Mouse (Mus musculus) limb, embryonic 11.5 days (tissue): Measurements from ENCODE around the gene Prkar1a. TPM values are rescaled to one million over a fixed set of nuclear protein-coding genes. Genes with fewer than 3 reads are reported as not detected.

Experiments used
- ATAC-seq: fragments of 200-750 bp; cut with Nextera tagmentation; 2 replicates; pipeline ENCODE4 v1.8.0; 2017; ENCODE audit warnings: low read depth; ENCODE audit not compliant: insufficient number of reproducible peaks, low FRiP score, low TSS enrichment
- DNase-seq: peaks from one replicate; pipeline ENCODE4 v3.0.0-alpha.2; 2015; ENCODE audit warnings: low spot score
- H3K27ac ChIP-seq: fragments of 300-500 bp; sonication (generic); replicated peaks from 2 replicates; pipeline ENCODE4 v1.5.1; 2014; ENCODE audit warnings: low read depth, mild to moderate bottlenecking, low read length
- H3K27me3 ChIP-seq: fragments of 300-500 bp; sonication (generic); 2 replicates; pipeline ENCODE4 v1.6.1; 2014; ENCODE audit warnings: mild to moderate bottlenecking, low read length, mixed read lengths; ENCODE audit not compliant: control insufficient read depth, insufficient read depth
- H3K36me3 ChIP-seq: fragments of 300-500 bp; sonication (generic); 2 replicates; pipeline ENCODE4 v1.6.1; 2014; ENCODE audit warnings: mild to moderate bottlenecking, low read length, moderate library complexity, mixed read lengths; ENCODE audit not compliant: control insufficient read depth, insufficient read depth
- H3K4me1 ChIP-seq: fragments of 300-500 bp; sonication (generic); 2 replicates; pipeline ENCODE4 v1.6.1; 2014; ENCODE audit warnings: low read length, mixed read lengths; ENCODE audit not compliant: control insufficient read depth, insufficient read depth
- H3K4me2 ChIP-seq: fragments of 300-500 bp; sonication (generic); 2 replicates; pipeline ENCODE4 v1.6.1; 2014; ENCODE audit warnings: low read depth, mild to moderate bottlenecking, moderate library complexity; ENCODE audit not compliant: severe bottlenecking
- H3K4me3 ChIP-seq: fragments of 300-500 bp; sonication (generic); 2 replicates; pipeline ENCODE4 v1.5.1; 2014; ENCODE audit warnings: low read depth, low read length
- H3K9ac ChIP-seq: fragments of 300-500 bp; sonication (generic); 2 replicates; pipeline ENCODE4 v1.6.1; 2014; ENCODE audit warnings: mild to moderate bottlenecking, low read length
- H3K9me3 ChIP-seq: fragments of 300-500 bp; sonication (generic); 2 replicates; pipeline ENCODE4 v1.6.1; 2016; ENCODE audit warnings: low read length; ENCODE audit not compliant: control insufficient read depth
- WGBS: fragments of 180-500 bp; shearing (Covaris S2); extraction: QIAGEN DNeasy Blood & Tissue Kit; methylation state at CpG from one replicate; pipeline ENCODE4 v1.1.7; 2014; 5-methylcytosine and 5-hydroxymethylcytosine counted together
- polyA plus RNA-seq: library from polyadenylated mRNA; unstranded; fragments of >200 nt; fragmentation: Nextera tagmentation; extraction: Ambion mirVana; gene quantifications from 2 replicates; pipeline ENCODE4 v1.2.1, GENCODE M21; 2014

Prkar1a gene
- polyA plus RNA-seq, 1 experiment from 2014 or later: 384 TPM

GRCm38 (mm10) chr11:109702031-109702815 is 53.0 kb downstream of the Prkar1a start:
- Histone ChIP-seq H3K9me3 (no peaks in the 10 kb centered on the region), H3K9ac (no peak overlapping the region), H3K4me2 (no peak overlapping the region), H3K4me3 (no peak overlapping the region), H3K27ac (no peak overlapping the region), H3K36me3 (no peaks in the 10 kb centered on the region), H3K4me1 (no peaks in the 10 kb centered on the region), H3K27me3 (no peaks in the 10 kb centered on the region)
- WGBS: 69% methylated on average over 10 of the region's 10 CpGs
- DNase-seq: no peak
- ATAC-seq: no peak

DNA sequence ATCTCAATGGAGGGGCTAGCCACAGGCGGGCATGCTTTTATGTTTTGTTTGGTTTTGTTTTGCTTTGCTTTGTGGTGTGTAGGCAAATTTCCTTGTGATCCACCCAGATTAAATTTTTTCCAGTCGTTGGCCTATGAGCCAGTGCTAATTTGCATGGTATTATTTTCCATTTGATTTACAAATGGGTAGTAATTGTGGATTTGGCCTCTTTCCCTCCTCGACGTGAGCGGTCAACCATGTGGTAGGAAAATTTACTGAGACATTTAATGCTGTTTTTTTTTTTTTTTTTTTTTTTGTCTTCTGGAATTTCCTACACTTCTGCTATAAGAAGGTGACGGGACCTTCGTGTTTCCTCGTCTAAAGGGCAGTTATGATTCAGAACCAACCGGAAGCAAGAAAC is 54.6 kb downstream of the Prkar1a start:
- H3K27me3 ChIP-seq: no peaks in the 10 kb centered on the region
- no peaks in the 10 kb centered on the region for H3K36me3 ChIP-seq
- no peaks in the 10 kb centered on the region for H3K9me3 ChIP-seq
- H3K4me1 ChIP-seq: no peaks in the 10 kb centered on the region
- H3K4me3 ChIP-seq: no peak overlapping the region
- WGBS: 86% methylated on average over 9 of the region's 9 CpGs
- H3K4me2 ChIP-seq: no peak overlapping the region
- no peak overlapping the region for H3K27ac ChIP-seq
- ATAC-seq (no peak), DNase-seq (no peak)
- no peak overlapping the region for H3K9ac ChIP-seq

GRCm38 (mm10) chr11:109704311-109705205 is 55.4 kb downstream of the Prkar1a start:
- WGBS: 93% methylated on average over 22 of the region's 22 CpGs
- Histone ChIP-seq H3K27ac (no peak overlapping the region), H3K4me2 (no peak overlapping the region)

GRCm38 (mm10) chr11:109705336-109706054 is 56.3 kb downstream of the Prkar1a start:
- DNase-seq (no peak), ATAC-seq (no peak)
- no peaks in the 10 kb centered on the region for H3K36me3 ChIP-seq
- no peaks in the 10 kb centered on the region for H3K9me3 ChIP-seq
- H3K4me1 ChIP-seq: no peaks in the 10 kb centered on the region
- no peak overlapping the region for H3K9ac ChIP-seq
- H3K27ac ChIP-seq: no peak overlapping the region
- 91% methylated on average over 9 of the region's 9 CpGs for WGBS
- H3K4me3 ChIP-seq: no peak overlapping the region
- H3K27me3 ChIP-seq: no peaks in the 10 kb centered on the region
- H3K4me2 ChIP-seq: no peak overlapping the region

More at GRCm38 (mm10) chr11:109704311-109705205, 55.4 kb downstream of the Prkar1a start:
- ATAC-seq (no peak), DNase-seq (no peak)
- H3K27me3 ChIP-seq: no peaks in the 10 kb centered on the region
- H3K36me3 ChIP-seq: no peaks in the 10 kb centered on the region
- no peaks in the 10 kb centered on the region for H3K4me1 ChIP-seq
- no peak overlapping the region for H3K4me3 ChIP-seq
- H3K9ac ChIP-seq: no peak overlapping the region
- no peaks in the 10 kb centered on the region for H3K9me3 ChIP-seq

GRCm38 (mm10) chr11:109706055-109706412 is 56.8 kb downstream of the Prkar1a start:
- Histone ChIP-seq H3K27me3 (no peaks in the 10 kb centered on the region), H3K36me3 (no peaks in the 10 kb centered on the region), H3K9ac (no peak overlapping the region), H3K9me3 (no peaks in the 10 kb centered on the region), H3K4me3 (no peak overlapping the region), H3K27ac (no peak overlapping the region), H3K4me1 (no peaks in the 10 kb centered on the region), H3K4me2 (no peak overlapping the region)
- no peak for ATAC-seq
- no peak for DNase-seq
- WGBS: 76% methylated on average over 9 of the region's 9 CpGs

- DNase-seq (no peak), ATAC-seq (no peak)
- Histone ChIP-seq H3K9me3 (no peaks in the 10 kb centered on the region), H3K27ac (no peak overlapping the region), H3K4me2 (no peak overlapping the region), H3K9ac (no peak overlapping the region), H3K4me3 (no peak overlapping the region), H3K4me1 (no peaks in the 10 kb centered on the region), H3K36me3 (no peaks in the 10 kb centered on the region), H3K27me3 (no peaks in the 10 kb centered on the region)
- WGBS: 88% methylated on average over 4 of the region's 4 CpGs
Measured at GRCm38 (mm10) chr11:109706586-109706985, 57.4 kb downstream of the Prkar1a start.

DNA sequence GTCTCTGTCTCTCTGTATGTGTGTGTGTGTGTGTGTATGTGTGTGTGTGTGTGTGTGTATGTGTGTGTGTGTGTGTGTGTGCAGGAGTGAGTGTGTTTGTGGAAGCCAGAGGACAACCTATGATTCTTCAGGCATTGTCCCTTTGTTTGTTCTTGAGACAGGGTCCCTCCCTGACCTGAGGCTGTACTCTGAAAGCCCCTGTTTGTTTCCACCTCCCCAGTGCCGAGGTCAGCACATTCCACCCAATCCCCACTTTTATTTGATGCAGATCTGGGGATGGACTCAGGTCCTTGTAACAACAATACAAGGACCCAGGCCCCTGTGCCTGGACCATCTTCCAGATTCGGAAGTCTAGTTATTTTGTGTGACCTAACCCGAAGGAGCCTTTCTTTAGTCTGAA is 58.2 kb downstream of the Prkar1a start:
- Histone ChIP-seq H3K9ac (no peak overlapping the region), H3K27ac (no peak overlapping the region), H3K4me1 (no peaks in the 10 kb centered on the region), H3K9me3 (no peaks in the 10 kb centered on the region), H3K36me3 (no peaks in the 10 kb centered on the region), H3K27me3 (no peaks in the 10 kb centered on the region), H3K4me3 (no peak overlapping the region), H3K4me2 (no peak overlapping the region)
- DNase-seq (no peak), ATAC-seq (no peak)
- whole genome bisulfite sequencing: 75% methylated on average over 3 of the region's 3 CpGs

- no peak overlapping the region for H3K4me2 ChIP-seq
- H3K9me3 ChIP-seq: no peaks in the 10 kb centered on the region
- H3K27me3 ChIP-seq: no peaks in the 10 kb centered on the region
- DNase-seq: no peak
- ATAC-seq: no peak
- no peak overlapping the region for H3K9ac ChIP-seq
- no peaks in the 10 kb centered on the region for H3K36me3 ChIP-seq
- H3K4me3 ChIP-seq: no peak overlapping the region
- H3K4me1 ChIP-seq: peaks cover 2% of the 10 kb centered on the region; the same call in 1 of the 2 replicates
- H3K27ac ChIP-seq: no peak overlapping the region
- 92% methylated on average over 4 of the region's 4 CpGs for WGBS
Measured at GRCm38 (mm10) chr11:109708786-109709185, 59.6 kb downstream of the Prkar1a start.
